Mouse (Mus musculus): Measurements from ENCODE around the gene Gpcpd1. TPM values are rescaled to one million over a fixed set of nuclear protein-coding genes. Genes with fewer than 3 reads are reported as not detected.

Gpcpd1 gene
- polyA plus RNA-seq, 1 experiment from 2014 or later: 32.7 TPM

DNA sequence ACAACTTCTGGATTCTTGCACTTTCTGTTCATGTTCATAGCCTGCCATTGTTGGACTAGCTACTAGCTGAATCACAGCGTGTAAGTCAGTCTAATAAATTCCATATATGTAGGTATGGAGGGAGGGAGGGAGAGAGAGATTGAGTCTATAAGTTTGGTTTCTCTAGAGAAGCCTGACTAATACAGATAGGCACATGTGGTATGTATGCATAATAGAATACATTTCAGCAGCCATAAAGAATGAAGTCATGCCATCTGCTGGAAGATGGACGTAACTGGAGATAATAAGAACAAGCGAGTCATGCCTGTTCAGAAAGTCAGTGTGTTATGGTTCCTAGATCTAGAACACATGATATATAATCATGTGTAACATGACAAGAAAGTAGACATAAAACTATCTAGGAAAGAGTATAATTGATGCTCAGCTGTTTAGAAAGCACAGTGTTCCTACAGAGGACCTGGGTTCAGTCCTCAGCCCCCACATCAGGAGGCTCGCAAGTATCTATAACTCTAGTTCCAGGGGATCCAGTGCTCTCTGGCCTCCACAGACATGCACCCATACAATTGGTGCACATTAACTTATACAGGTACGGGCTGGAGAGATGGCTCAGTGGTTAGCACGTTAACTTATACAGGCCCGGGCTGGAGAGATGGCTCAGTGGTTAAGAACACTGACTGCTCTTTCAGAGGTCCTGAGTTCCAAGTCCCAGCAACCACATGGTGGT lies 90.0 kb downstream of the Gpcpd1 start:
- Histone ChIP-seq H3K9me3 (no peaks in the 10 kb centered on the region), H3K4me1 (no peaks in the 10 kb centered on the region), H3K4me2 (no peak overlapping the region), H3K9ac (no peak overlapping the region), H3K27me3 (replicated peaks) (no peaks in the 10 kb centered on the region), H3K4me3 (replicated peaks) (no peak overlapping the region), H3K36me3 (no peaks in the 10 kb centered on the region), H3K27ac (no peak overlapping the region)
- WGBS: 81% methylated on average over 7 of the region's 7 CpGs
- ATAC-seq (ENCODE audit: insufficient read depth, low FRiP score, low read depth): no peak

DNA sequence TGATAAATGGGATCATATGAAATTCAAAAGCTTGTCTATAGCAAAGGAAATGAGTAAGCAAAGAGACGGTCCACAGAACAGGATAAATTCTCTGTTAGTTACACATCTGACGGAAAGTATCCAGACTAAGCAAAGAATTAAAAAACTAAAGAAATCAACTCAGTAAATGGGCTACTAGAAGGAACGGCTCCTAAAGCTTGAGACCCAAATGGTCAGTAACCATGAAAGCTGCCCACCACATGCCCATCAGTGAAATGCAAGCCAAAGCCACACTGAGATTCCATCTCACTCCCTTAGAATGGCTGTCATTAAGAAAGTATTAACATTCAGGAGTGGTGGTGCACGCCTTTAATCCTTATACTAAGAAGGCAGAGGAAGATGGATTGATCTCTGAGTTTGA lies 94.3 kb downstream of the Gpcpd1 start:
- Histone ChIP-seq H3K36me3 (no peaks in the 10 kb centered on the region), H3K4me3 (replicated peaks) (no peak overlapping the region), H3K9me3 (no peaks in the 10 kb centered on the region), H3K4me1 (no peaks in the 10 kb centered on the region), H3K9ac (no peak overlapping the region), H3K27ac (no peak overlapping the region), H3K27me3 (replicated peaks) (no peaks in the 10 kb centered on the region), H3K4me2 (no peak overlapping the region)
- WGBS: 79% methylated on average over 4 of the region's 4 CpGs
- no peak for ATAC-seq (ENCODE audit: insufficient read depth, low FRiP score, low read depth)

DNA sequence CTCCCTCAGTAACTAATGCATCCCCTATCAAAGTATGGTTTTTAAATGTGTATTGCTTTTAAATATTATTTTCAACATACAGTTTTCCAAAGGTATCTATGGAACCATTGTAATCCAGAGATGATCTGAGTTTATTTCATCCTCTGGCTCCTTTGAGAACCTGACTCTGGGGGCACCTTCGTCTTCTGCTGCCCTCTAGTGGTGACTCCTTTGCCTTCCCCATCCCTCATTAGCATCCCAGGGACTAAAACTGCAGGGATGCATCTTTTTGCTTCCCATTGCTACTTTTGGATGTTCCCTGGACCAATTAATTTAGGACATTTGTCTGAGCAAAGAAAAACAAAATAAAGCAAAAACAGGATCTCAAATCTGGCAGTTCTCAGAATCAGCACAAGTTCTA lies 102.1 kb downstream of the Gpcpd1 start:
- no peaks in the 10 kb centered on the region for H3K9me3 ChIP-seq
- H3K36me3 ChIP-seq: no peaks in the 10 kb centered on the region
- H3K9ac ChIP-seq: no peak overlapping the region
- H3K4me1 ChIP-seq: no peaks in the 10 kb centered on the region
- H3K4me2 ChIP-seq: no peak overlapping the region
- no peak for ATAC-seq (ENCODE audit: insufficient read depth, low FRiP score, low read depth)
- WGBS: 0% methylated on average over 1 of the region's 1 CpGs
- H3K27me3 ChIP-seq (replicated peaks): no peaks in the 10 kb centered on the region
- no peak overlapping the region for H3K27ac ChIP-seq
- H3K4me3 ChIP-seq (replicated peaks): no peak overlapping the region

DNA sequence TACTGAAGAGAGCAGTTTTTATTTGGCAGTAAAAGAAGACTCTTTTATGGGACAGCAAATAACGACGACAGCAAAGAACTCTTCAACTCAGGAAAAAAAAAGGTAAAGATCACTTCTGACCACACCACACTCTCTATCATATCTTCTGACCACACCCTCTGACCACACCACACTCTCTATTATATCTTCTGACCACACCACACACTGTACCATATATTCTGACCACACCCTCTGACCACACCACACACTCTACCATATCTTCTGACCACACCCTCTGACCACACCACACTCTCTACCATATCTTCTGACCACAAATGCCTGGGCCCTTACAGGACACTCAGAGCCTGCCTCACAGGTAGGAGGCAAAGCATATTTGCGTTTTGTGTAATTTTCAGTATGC lies 106.0 kb downstream of the Gpcpd1 start:
- no peaks in the 10 kb centered on the region for H3K36me3 ChIP-seq
- H3K4me3 ChIP-seq (replicated peaks): no peak overlapping the region
- no peaks in the 10 kb centered on the region for H3K27me3 ChIP-seq (replicated peaks)
- no peak overlapping the region for H3K27ac ChIP-seq
- WGBS: 57% methylated on average over 3 of the region's 3 CpGs
- no peaks in the 10 kb centered on the region for H3K9me3 ChIP-seq
- no peaks in the 10 kb centered on the region for H3K4me1 ChIP-seq
- ATAC-seq (ENCODE audit: insufficient read depth, low FRiP score, low read depth): no peak
- H3K9ac ChIP-seq: no peak overlapping the region
- no peak overlapping the region for H3K4me2 ChIP-seq

Other genes starting within 250 kb of the Gpcpd1 start
- gene Prokr2, start 202.3 kb downstream of the Gpcpd1 start, polyA plus RNA-seq (2015; fragmentation: Nextera tagmentation; extraction: Ambion mirVana): 0.27 and 0.57 TPM in 2 replicates
- gene Shld1, start 99.2 kb upstream of the Gpcpd1 start, polyA plus RNA-seq (2015; fragmentation: Nextera tagmentation; extraction: Ambion mirVana): 12.1 and 13.6 TPM in 2 replicates
- gene Chgb, start 193.5 kb upstream of the Gpcpd1 start, polyA plus RNA-seq (2015; fragmentation: Nextera tagmentation; extraction: Ambion mirVana): 22.4 and 28.1 TPM in 2 replicates
- gene Trmt6, start 228.3 kb upstream of the Gpcpd1 start, polyA plus RNA-seq (2015; fragmentation: Nextera tagmentation; extraction: Ambion mirVana): 27.2 and 29.8 TPM in 2 replicates
- 10.4 and 12.2 TPM in 2 replicates for gene Mcm8, start 228.4 kb upstream of the Gpcpd1 start, polyA plus RNA-seq (2015; fragmentation: Nextera tagmentation; extraction: Ambion mirVana)